Mouse (Mus musculus) layer of hippocampus, postnatal 10 days (tissue): Measurements from ENCODE around the gene Serpinb7. TPM values are rescaled to one million over a fixed set of nuclear protein-coding genes. Genes with fewer than 3 reads are reported as not detected.

ENCODE experiments used
- DNase-seq, 2 experiments: peaks; one replicate each; pipeline ENCODE4 v3.0.0; 2021; ENCODE audit warnings: low spot score in 2 of 2
- total RNA-seq, 2 experiments: library from RNA; stranded (reverse); gene quantifications; 2 replicates each; pipeline ENCODE4 v1.2.3; 2021

The Serpinb7 gene
- total RNA-seq, 2 experiments from 2014 or later = not detected

- DNase-seq = no peak
Observed at GRCm38 (mm10) chr1:107489577-107489976, 90.1 kb downstream of the Serpinb7 start.

- no peak for DNase-seq
Observed at GRCm38 (mm10) chr1:107496789-107497188, 97.3 kb downstream of the Serpinb7 start.

DNA sequence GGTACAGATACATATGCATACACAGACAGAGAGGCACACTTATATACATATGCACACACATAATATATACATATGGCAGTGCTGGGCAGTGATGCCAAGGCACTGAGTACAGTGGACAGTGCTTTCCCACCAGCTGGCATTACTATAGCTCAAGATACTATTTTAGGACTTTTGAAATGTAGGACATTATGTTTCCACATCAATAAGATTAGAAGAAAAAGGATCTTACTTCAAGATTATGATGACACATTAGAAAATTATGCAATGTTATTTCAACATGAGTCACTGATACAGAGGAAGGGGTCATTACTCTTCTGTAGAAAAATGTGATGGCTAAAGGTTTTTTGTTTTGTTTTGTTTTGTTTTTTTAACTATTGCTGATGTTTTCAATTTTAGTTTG is 102.6 kb downstream of the Serpinb7 start:
- no peak for DNase-seq

Other genes starting within 250 kb of the Serpinb7 start
- gene Serpinb3b, start 121.3 kb upstream of the Serpinb7 start, total RNA-seq = not detected
- not detected for gene Serpinb3c, start 121.3 kb upstream of the Serpinb7 start, total RNA-seq
- gene Serpinb11, start 38.5 kb upstream of the Serpinb7 start, total RNA-seq = not detected
- gene Serpinb2, start 111.8 kb downstream of the Serpinb7 start, total RNA-seq = not detected
- gene Serpinb8, start 190.4 kb downstream of the Serpinb7 start, total RNA-seq = 1 to 10 TPM; 4.1 TPM